Mouse (Mus musculus) megakaryocyte-erythroid progenitor cell, adult 5-6 weeks (primary cell): ENCODE measurements at regions not wholly inside any gene's neighbourhood (a gene's known extent, or its start where the extent isn't known, plus 50 kb on each side); places are given as distances from the start of the nearest gene placed in this dataset.

Experiments
- ATAC-seq: replicated peaks from 2 replicates; pipeline ENCODE4 v1.8.0; 2016; ENCODE audit warnings: mild to moderate bottlenecking, inconsistent platforms; ENCODE audit not compliant: severe bottlenecking, poor library complexity, low FRiP score, low TSS enrichment

DNA sequence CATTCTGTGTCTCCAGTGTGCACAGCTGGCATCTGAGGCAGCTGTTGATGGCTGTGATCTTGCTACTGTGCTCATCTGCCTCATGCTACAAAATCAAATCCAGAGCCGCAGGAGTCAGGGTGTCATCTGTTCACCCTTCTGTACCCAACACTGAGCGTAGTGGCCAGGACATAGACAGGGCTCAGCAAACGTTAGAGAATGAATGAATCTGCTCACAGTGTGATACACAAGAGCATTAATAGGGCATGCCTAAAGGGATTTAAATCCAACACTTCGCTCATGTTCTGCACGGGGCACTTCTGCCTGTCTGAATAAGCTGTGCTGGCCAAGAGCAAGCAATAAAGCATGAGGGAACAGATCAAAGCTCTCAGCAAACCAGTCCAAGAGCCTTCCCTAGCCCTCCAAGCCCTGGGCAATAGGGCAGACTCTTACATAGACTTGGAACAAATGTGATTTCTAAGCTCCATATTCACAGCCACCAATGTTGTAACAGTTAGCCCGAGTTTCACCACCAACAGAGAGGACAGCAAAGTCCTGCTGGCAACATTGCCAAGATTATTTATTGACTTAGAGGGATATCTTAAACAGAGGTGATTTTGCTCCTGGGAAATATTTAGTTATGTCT, 633.8 kb upstream of the Cdh5 start:
- ATAC-seq, result no peak

DNA sequence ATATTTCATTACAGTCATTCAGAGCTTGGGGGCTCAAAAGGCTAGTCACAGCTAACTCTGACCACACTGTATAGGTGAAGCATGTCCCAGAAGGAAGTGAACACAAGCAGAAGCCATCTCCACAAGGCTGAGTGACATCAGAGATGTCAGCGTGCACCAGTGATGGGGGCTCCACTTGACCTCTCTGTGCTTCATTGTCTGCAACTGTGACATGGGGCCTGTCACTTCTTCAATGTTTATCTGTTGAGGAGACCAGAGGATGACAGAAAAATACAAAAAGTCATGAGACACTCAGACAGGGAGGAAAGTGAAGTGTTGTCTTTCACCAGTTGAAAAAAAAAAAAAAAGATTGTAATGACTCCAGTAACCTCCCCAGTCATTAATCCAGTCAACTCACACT, 632.4 kb upstream of the Cdh5 start:
- no peak for ATAC-seq

DNA sequence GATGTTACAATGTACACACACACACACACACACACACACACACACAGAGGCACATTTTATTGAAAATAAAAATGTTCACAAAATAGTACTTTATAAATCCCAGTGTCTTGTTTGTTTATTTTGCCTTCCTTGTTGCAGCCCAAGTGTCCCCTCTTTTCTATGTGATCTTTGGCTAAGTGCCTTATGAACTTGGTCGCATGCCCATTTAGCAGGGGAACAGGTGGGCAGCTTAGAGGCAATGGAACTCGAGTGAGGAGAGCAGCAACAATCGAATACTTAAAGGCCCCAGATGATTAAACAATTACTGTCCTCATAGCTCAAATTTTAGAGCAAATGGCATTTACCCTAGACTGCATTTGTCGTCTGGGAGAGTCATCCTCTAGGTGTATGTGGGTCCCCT, 631.1 kb upstream of the Cdh5 start:
- ATAC-seq, result no peak

DNA sequence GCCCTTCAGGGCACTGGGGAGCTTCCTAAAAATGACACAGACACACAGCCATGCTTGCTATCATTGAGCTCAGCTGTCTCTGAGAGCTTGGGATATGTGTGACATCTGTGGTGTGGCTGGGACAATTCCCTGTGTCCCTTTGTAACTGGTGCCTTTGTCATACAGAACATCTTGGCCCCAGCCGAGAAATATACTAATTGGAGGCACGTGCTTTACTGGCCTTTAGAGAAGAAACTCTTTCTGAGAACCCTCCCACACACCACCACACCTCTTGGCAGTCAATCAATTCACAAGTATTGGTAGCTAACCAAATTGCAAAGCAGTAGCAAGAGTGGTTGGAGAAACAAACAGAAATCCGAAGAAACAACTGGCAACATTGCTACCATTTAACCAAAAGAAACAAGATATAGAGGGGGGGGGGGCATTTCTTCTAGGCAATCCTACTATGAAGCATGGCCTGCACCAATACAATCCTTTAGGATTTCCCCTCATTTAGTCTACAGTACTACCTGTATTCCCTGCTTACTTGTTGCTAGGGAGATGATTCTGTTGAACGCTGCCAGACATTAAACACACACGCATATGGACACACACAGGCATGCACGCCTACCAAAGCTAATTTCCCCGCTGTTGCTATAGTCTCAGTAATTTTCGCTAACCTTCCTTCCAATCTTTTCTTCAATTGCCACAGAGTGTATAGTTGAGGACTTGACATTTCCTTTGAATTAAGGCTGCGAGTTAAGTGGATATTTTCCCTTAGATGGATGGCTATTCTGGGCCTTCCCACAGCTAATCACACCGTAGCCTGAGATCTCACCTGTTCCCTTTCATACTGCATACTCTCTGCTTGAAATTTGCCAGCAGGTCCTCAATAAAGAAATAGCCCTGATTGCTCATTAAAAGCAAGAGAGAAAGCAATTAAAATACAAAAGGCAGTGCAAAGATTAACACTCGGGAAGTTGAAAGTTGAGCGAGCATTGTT, 625.3 kb upstream of the Cdh5 start:
- no peak for ATAC-seq

DNA sequence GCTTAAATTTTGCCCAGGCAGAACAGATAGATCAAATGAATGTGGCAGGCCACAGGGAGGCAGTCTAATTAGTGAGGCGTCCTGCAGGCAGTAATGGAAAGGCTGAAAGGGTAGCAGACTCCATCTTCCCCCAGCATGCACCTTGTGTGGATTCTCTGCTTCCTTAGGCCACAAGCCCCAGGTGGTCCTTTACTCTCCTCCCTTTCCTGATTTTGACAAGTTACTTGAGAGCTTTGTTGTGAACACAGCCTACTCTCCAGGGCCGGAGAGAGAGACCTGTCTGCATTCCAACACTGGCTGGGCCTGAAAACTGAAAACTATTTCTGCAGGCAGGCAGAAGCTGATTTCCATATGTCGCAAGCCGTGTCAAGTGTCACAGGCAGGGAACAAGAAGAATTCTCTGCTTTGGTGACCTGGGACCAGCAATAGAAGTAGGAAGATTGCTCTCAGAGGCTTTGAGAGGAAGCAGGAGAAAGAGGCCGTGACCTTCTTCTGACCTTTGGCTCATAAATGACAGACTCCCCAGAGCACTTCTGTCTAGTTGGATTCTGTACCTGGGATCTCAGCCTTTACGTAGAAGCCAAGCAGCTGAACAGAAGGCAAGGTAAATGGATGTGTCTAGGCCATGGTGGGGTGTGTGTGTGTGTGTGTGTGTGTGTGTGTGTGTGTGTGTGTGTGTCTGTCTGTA, 619.2 kb upstream of the Cdh5 start:
- no peak for ATAC-seq

DNA sequence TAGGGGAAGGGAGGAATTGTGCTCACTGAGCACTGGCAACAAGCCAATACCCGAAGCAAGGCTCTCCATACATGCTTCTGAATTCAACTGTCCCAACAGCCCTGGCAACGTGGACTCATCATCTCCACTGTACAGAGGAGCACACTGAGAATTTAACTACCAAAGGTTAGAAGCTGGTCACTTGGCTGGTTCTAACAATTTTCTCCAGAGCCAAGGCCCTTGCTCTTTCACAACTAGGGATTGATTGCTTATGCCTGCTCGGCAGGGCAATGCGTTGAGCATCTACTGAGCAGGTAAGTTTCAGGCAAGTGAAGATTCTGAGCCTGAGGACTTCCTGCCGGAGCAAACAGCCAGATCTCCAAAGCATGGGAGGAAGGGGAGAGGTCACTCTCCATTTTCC, 616.0 kb upstream of the Cdh5 start:
- ATAC-seq, result no peak

DNA sequence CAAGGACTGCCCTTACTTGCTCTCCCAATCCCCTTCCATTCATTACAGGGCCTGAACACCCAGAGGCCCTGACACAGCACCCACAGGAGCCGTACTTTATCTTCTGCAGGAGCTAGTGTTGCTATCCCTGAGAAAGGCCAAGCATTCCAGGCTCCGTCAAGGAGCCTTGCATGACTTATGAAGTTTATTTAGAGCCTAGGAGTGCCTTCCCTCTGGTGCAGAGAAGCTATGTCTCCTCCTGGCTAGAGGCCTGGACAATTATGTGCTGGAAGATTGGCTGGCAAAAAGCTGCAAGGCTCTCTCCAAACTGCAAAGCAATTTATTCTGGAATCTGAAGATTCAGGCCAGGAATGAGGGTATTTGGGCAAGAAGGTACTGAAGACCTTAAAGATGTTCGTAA, 612.0 kb upstream of the Cdh5 start:
- ATAC-seq, result no peak

DNA sequence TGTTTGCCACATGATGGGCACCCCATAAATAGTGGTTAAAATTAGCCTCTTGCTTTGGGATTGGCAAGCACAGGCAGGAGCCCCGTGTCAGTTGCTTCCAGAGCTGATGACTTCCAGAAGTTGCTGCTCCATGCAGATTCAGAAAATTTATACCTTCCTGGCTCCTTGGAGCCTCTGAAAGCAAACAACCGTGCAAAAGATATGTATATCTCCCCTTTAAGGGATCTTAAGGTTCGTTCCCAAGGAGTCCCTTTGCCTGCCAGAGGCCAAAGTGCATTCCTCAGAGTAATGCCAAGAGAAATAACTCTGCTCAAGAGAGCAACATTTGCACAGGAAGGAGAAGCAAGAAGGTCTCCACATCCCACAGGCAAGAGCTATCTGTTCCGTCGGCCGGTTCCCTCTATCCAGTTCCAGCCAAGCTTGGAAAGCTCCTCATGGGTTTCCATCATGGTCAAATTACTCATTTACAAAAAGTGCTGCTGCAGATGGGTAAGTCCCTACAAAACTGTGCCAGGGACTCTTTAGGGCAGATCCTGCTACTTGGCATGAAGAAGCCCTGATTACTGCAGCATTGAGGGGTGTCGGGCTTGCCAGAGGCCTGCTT, 608.4 kb upstream of the Cdh5 start:
- no peak for ATAC-seq

DNA sequence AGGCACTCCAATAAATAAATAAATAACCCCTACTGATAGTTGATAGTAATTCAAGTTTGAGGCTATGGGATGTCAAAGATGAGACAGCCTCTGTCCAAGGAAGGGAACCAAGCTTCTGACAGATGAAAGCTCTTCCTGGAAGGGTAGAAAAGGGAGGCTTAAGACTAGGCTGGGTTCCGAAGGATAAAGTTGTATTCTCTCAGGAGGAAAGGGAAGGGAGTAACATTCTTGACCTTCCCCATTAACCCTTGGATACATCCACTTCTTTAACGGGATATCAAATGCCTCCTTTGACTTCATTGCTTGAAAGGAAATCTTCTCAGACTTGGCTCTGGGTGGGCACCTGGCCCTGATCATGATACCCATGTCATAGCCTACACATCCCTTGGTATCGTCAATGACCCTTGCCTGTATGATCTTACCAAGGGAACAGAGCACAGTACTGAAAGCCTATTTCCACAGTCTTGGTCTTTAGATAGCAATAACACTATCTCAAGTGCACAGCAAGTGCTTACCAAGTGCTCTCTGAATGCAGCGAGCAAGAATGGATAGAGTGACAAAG, 607.4 kb upstream of the Cdh5 start:
- no peak for ATAC-seq

DNA sequence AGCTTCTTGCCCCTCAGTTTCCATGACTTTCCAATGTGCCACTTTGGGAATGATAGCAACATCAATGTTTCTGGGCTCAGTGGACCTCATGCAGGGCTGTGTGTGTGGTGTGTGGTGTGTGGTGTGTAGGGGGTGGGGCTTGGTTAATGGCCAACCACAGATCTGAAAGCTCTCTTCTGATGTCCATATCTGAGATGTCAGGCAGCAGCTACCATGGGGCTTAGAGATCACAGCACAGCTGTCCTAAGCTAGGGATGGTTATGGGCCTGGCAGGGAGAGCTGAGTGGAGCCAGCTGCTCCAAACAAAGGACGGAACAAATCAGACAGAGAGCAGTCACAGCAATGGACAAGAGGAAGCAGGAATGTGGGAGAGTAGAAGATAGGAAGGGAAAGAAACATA, 606.8 kb upstream of the Cdh5 start:
- ATAC-seq, result no peak

DNA sequence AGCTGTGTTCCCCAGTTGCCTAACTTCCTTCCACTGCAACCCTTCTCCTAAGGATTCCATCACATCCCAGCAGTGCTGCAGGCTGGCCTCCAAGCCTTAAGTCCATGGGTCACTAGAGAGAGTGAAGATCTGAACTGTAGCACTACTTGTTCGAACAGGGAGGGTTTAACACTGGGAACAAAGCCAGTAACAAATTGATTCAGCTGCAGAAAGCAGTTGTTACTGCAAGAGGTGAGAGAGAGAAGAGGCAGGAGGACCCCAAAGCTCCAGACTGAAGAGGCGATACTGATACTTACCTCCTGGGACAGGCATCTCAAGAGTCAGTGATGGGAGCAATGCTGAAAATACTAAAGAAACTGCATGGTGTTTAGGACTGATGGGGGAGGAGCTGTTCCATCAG, 600.1 kb upstream of the Cdh5 start:
- ATAC-seq, result no peak

DNA sequence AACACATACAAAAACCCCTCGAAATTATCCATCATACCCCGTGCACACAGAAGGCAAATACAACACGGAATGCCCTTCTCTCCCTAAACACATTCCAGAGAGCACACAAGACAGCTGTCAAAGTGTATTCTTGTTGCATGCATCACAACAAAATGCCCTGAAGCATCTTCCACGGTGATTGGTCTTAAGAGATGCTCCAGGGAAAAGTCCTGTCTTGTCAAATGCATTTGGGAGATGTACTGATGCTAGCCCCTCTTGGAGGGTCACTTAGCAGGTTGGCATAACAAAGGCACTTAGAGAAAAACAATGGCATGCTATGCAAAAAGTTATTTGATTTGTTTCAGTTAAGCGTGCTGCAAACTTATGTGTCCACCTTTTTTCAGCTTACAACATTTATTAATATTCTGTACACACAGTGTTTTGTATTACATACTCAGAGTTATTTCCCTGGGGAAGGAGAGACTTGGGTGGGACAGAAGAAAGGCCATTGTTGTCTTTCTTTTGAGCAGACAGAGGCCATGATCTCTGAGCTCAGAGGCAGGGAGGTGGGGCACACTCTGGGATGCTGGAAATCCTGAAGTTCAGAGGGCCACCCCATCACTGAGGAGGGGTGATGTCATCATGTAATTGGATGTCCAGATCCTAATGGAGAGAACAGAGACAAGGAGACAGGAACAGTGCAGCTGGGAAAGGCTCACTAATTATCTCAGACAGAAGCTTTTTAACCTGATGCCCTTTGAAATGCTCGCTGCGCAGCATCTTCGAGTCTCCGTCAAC, 598.2 kb upstream of the Cdh5 start:
- no peak for ATAC-seq

DNA sequence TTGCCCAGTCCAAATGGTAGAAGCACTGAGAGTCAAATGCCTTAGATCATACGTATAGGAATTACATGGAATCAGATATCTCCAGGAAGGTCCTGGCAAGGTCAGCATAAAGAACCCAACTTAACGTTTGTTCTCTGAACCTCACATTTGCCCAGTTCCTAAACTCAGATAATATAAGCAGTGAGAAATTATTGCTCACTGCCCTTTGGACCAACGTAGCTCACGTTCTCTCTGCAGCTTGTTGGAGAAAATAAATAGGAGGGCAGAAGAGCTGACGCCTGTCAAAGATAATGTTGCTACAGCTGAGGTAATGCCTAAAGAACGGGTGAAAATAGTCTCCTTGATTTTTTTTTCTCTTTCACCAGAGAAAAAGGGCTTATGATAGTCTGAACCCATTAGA, 595.1 kb upstream of the Cdh5 start:
- no peak for ATAC-seq

DNA sequence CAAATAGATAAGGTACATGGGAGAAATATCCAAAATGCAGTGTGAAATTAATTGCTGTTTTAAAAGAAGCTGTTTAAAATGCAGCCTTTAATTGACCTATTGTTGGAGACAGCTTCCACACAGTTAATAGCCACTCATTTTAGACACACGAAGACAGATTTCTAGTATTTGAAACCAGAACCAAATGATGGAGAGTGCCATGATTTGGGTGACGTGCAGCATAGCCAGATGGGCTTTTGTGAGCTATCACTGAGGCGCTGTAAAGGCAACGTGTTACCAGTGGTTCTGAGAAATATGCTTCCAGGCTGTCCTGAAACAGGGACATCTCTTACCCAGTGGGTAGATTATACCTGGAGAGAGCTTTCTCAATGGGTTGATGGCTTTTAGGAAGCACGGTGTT, 594.4 kb upstream of the Cdh5 start:
- no peak for ATAC-seq

DNA sequence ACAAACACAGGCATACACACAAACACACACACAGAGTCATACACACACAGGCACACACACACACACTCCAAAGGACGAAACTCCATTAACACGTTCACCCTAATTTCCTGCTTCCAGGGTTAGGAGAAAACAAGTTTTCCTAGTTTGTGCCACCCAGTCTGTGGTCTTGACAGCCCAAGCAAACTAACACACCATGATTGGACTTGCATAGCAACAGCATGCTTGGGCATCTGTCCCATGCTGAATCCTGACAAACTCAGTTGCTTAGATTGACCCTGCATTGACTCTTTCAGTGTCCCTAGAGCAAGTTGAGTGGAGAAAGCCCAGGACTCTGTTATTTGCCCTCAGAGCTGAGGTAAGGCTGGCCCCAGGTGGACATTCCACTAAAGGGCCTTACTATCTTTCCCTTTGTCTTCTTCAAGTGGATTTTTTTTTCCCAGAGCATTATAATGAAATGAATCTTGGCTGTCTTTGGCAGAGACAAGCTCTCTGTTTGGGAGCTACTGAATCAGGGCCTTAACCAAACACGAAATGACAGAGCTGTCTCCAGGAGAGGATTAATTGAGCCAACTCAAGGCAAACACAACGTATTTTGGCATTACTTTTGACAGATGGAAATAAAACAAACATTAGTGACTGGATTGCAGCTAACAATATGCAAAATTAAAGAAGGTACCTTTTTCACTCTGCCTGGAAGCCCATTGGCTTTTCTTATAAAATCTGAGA, 581.1 kb upstream of the Cdh5 start:
- ATAC-seq, result no peak

DNA sequence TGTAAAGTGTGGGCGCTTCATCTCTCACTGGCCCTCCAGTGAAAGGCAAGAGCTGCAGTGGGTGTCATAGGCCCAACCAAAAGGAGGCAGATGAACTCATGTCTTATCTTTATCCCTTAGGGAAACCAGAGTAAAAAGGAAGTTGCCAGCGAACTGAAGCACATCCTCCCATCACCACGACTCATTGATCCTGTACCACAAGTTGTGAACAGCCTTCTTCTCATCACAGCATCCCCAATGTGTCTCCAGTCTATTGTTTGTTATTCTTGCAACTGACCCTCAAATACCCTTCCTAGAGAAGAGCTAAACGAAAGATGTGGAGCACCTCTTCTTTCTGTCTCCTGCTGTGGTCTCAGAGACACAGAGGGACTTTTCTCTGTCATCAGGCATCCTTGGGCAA, 570.5 kb upstream of the Cdh5 start:
- ATAC-seq, result no peak

DNA sequence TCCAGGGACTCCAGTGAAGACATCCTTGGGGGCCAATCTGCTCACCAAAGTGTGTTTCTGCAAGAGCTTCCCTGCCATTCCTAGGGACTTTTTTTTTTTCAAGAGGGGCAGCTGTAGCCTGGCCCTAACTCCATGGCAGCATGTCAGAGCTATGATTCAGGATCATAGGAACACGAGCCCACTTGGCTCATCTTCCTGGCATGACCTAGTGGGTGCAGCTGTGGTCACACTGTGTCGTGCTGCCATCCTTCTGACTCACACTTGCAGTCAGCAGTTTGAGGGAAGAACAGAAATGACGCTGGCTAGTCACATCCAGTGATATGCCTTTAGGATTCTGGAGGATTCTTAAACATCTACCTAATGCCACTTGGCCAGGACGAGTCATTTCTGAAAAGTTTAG, 566.5 kb upstream of the Cdh5 start:
- ATAC-seq, result no peak

DNA sequence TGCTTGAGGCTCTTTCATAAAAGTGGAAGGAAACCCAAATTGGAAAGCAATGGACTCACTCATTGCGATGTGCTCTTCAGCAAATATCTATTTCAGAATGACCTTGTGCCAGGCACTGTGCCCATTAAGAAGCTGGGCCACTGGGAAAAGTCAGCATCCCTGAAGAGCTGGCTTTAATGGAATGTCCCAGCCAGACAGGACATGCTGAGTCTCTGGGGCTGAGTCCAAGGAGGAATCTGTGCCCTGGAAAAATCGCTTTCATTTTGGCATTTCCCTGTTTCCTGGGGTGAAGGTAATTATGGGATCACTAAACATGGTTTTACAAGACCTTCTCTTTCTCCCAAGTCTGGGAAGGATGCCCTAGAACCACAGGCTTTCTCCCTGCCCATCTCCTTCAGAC, 564.6 kb upstream of the Cdh5 start:
- no peak for ATAC-seq

DNA sequence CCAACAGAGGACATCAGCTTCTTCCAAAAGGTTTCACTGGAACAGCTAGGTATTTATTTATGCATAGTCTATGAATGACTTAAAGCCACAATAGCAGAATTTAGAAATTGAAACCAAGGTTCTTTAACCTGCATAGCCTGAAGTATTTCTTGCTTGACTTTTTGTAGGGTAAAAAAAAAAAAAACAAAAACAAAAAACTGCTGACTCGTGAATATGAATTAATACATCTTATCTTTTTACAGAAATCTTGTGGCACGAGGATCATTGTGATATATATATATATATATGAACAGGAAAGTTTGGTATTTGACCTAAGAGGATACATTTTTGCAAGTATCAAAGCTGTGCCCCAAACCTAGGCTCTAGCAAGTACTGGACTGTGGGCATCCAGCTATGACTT, 559.5 kb upstream of the Cdh5 start:
- no peak for ATAC-seq
